Mouse (Mus musculus): ENCODE measurements around the gene Hnrnpm. TPM values are rescaled to one million over a fixed set of nuclear protein-coding genes. Genes with fewer than 3 reads are reported as not detected.

Hnrnpm gene
- polyA plus RNA-seq (2012; rRNA removed), result 145 and 173 TPM in 2 replicates

GRCm38 (mm10) chr17:33686760-33687159 lies at the start of gene Hnrnpm:
Hnrnpm (minus strand) TSS chr17:33686860.

GRCm38 (mm10) chr17:33718384-33718881 lies 31.8 kb upstream of the Hnrnpm start, which contains the start of gene March2:
March2 (minus strand) TSS chr17:33718670.

GRCm38 (mm10) chr17:33637516-33638276 lies 49.0 kb downstream of the Hnrnpm start, which contains the start of gene Pram1:
Pram1 (plus strand) TSS chr17:33638056.

GRCm38 (mm10) chr17:33628621-33629486 lies 57.8 kb downstream of the Hnrnpm start, which contains the start of gene Zfp414:
Zfp414 (plus strand) TSS chr17:33629090.

Other genes with a start within 250 kb of the Hnrnpm start
- gene Adamts10, start 162.7 kb downstream of the Hnrnpm start, polyA plus RNA-seq (2012; rRNA removed), result 249 and 256 TPM in 2 replicates
- gene Myo1f, start 131.2 kb downstream of the Hnrnpm start, polyA plus RNA-seq (2012; rRNA removed), result 5.1 and 5.2 TPM in 2 replicates
- 68.7 and 113 TPM in 2 replicates for gene Zfp414, start 57.8 kb downstream of the Hnrnpm start, polyA plus RNA-seq (2012; rRNA removed)
- gene Pram1, start 48.8 kb downstream of the Hnrnpm start, polyA plus RNA-seq (2012; rRNA removed), result 1.1 and 1.4 TPM in 2 replicates
- 93.6 and 111 TPM in 2 replicates for gene March2, start 31.8 kb upstream of the Hnrnpm start, polyA plus RNA-seq (2012; rRNA removed)
- 589 and 629 TPM in 2 replicates for gene Rab11b, start 73.7 kb upstream of the Hnrnpm start, polyA plus RNA-seq (2012; rRNA removed)
- gene Angptl4, start 95.0 kb upstream of the Hnrnpm start, polyA plus RNA-seq (2012; rRNA removed), result 133 and 185 TPM in 2 replicates
- gene Kank3, start 123.7 kb upstream of the Hnrnpm start, polyA plus RNA-seq (2012; rRNA removed), result 193 and 200 TPM in 2 replicates
- gene Rps28, start 137.7 kb upstream of the Hnrnpm start, polyA plus RNA-seq (2012; rRNA removed), result 1,023 and 1,245 TPM in 2 replicates
- gene Ndufa7, start 137.7 kb upstream of the Hnrnpm start, polyA plus RNA-seq (2012; rRNA removed), result 549 and 689 TPM in 2 replicates
- 124 and 183 TPM in 2 replicates for gene Cd320, start 156.2 kb upstream of the Hnrnpm start, polyA plus RNA-seq (2012; rRNA removed)
- not detected in 2 replicates for gene Gm7029, start 187.0 kb upstream of the Hnrnpm start, polyA plus RNA-seq (2012; rRNA removed)
- gene Kifc1, start 203.8 kb upstream of the Hnrnpm start, polyA plus RNA-seq (2012; rRNA removed), result 12.1 and 15.3 TPM in 2 replicates
- gene Platr17, start 218.3 kb upstream of the Hnrnpm start, polyA plus RNA-seq (2012; rRNA removed), result 0.43 TPM in 1 of 2 replicates, not detected in the other
- 53.9 and 59.5 TPM in 2 replicates for gene Daxx, start 222.6 kb upstream of the Hnrnpm start, polyA plus RNA-seq (2012; rRNA removed)
- 189 and 212 TPM in 2 replicates for gene Tapbp, start 229.0 kb upstream of the Hnrnpm start, polyA plus RNA-seq (2012; rRNA removed)
- 105 and 109 TPM in 2 replicates for gene Zbtb22, start 229.0 kb upstream of the Hnrnpm start, polyA plus RNA-seq (2012; rRNA removed)
- 212 and 227 TPM in 2 replicates for gene Rgl2, start 242.7 kb upstream of the Hnrnpm start, polyA plus RNA-seq (2012; rRNA removed)